Mouse (Mus musculus): ENCODE data around the gene Ugt1a7c.

- TF ChIP-seq EP300 (IDR thresholded peaks at IDR 0.05; ENCODE audit: low read depth) (no peak), CTCF (IDR thresholded peaks at IDR 0.05; ENCODE audit: low read depth) (no peak)
These were observed 119.6 kb downstream of the Ugt1a7c start for GRCm38 (mm10) chr1:88214462-88214952.
